ENCODE assay signal across 8 mouse cellular contexts in the genomic region with DNA sequence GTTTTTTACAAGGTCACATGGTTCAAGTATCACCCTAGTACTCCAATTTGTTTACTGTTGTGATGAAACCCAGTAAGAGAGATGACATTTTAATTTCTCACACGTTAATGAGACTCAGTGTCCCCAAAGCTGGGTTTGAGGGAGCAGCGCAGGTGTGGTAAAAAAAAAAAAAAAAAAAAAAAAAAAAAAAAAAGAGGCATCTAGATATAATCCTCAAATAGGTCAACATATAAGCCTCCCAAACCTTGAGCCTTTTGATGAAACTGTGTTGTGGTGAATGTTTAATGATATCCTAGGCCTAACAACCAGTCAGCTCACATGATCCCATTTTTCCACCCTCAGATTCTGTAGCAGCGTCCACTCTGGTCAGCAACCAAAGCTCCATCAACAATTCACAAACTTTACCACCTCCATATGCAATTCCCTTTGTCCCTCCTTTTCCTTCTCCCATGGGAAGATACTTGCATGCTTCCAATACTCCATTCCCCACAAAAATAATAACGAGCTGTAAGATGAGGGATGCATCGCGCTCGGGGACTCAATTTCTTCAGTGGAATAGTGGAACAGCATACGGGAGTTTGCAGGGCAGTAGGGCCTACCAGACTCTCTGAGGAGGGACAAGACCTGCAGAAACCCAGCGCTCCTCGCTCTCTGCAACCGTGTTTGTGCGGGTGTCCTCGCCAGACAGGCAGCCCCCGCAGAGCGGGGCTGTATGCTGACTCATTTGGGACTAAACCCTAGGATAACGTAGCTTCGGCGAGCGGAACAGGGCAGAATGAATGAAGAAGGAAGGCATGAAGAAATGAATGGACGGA. TPM values are rescaled to one million over a fixed set of nuclear protein-coding genes. Genes with fewer than 3 reads are reported as not detected.
A peak's percentile ranks its signal among the peaks of the same experiment; 100 is the strongest.
DNase-seq lines count a peak whose midpoint lies in the region; ATAC-seq and TF ChIP-seq lines count a peak whose summit lies in the region.

No protein-coding gene starts in this region.

- TF ChIP-seq CTCF in bone marrow macrophage, adult 2 months (IDR thresholded peaks at IDR 0.05; ENCODE audit: low read depth, low read length): no peak

- H3K36me3 ChIP-seq in kidney, embryonic 14.5 days (ENCODE audit: control insufficient read depth, insufficient read depth, low read length): peaks cover 24% of the 10 kb centered on the region
- peaks cover 39% of the 10 kb centered on the region for H3K36me3 ChIP-seq in hindbrain, embryonic 13.5 days
- peaks cover 31% of the 10 kb centered on the region for H3K36me3 ChIP-seq in midbrain, embryonic 14.5 days (ENCODE audit: control insufficient read depth, insufficient read depth, low read length)

- H3K4me1 ChIP-seq in kidney, embryonic 14.5 days (ENCODE audit: control insufficient read depth, insufficient read depth, low read length): peaks cover 13% of the 10 kb centered on the region
- H3K4me1 ChIP-seq in bone marrow macrophage, adult 2 months (ENCODE audit: control insufficient read depth, insufficient read depth, low read length): peaks cover 20% of the 10 kb centered on the region
- peaks cover 41% of the 10 kb centered on the region for H3K4me1 ChIP-seq in hindbrain, embryonic 13.5 days (replicated peaks)
- peaks cover 23% of the 10 kb centered on the region for H3K4me1 ChIP-seq in midbrain, embryonic 14.5 days (ENCODE audit: control insufficient read depth, insufficient read depth, low read length)

- WGBS in kidney, embryonic 14.5 days: 5% methylated on average over 20 of the region's 20 CpGs
- 4% methylated on average over 20 of the region's 20 CpGs for WGBS in hindbrain, embryonic 13.5 days
- WGBS in midbrain, embryonic 14.5 days: 6% methylated on average over 20 of the region's 20 CpGs

- no peak for DNase-seq in kidney, adult 9 months
- no peak for DNase-seq in midbrain, embryonic 14.5 days
- DNase-seq in spleen, adult 18-20 months: no peak
- DNase-seq in gastrocnemius, adult 18-20 months (ENCODE audit: low spot score): no peak
- DNase-seq in thymus, adult 18-20 months: no peak

- no peaks in the 10 kb centered on the region for H3K27me3 ChIP-seq in kidney, embryonic 14.5 days (ENCODE audit: control insufficient read depth, insufficient read depth, low read length)
- no peaks in the 10 kb centered on the region for H3K27me3 ChIP-seq in hindbrain, embryonic 13.5 days
- H3K27me3 ChIP-seq in midbrain, embryonic 14.5 days (ENCODE audit: control insufficient read depth, insufficient read depth, low read length): no peaks in the 10 kb centered on the region

- no peaks in the 10 kb centered on the region for H3K9me3 ChIP-seq in kidney, embryonic 14.5 days (ENCODE audit: control insufficient read depth, low read length)
- H3K9me3 ChIP-seq in hindbrain, embryonic 13.5 days: no peaks in the 10 kb centered on the region
- no peaks in the 10 kb centered on the region for H3K9me3 ChIP-seq in midbrain, embryonic 14.5 days (ENCODE audit: control insufficient read depth, low read length)

- H3K27ac ChIP-seq in kidney, embryonic 14.5 days (ENCODE audit: low read depth, low read length): peak overlapping the region; percentile 99
- H3K27ac ChIP-seq in bone marrow macrophage, adult 2 months (ENCODE audit: insufficient read depth, low read depth, low read length): peak overlapping the region; percentile 93
- H3K27ac ChIP-seq in hindbrain, embryonic 13.5 days: peak overlapping the region; percentile 100
- H3K27ac ChIP-seq in midbrain, embryonic 14.5 days (replicated peaks; ENCODE audit: low read depth, low read length): peak overlapping the region; percentile 99

- H3K4me3 ChIP-seq in kidney, embryonic 14.5 days (ENCODE audit: low read length): peak overlapping the region; percentile 81
- H3K4me3 ChIP-seq in bone marrow macrophage, adult 2 months (ENCODE audit: insufficient read depth, low read length): peak overlapping the region; percentile 89
- peak overlapping the region; percentile 94 for H3K4me3 ChIP-seq in hindbrain, embryonic 13.5 days
- peak overlapping the region; percentile 95 for H3K4me3 ChIP-seq in midbrain, embryonic 14.5 days (replicated peaks; ENCODE audit: low read depth, low read length)

- peak; percentile 9 for ATAC-seq in kidney, embryonic 14.5 days (ENCODE audit: low FRiP score, low TSS enrichment)
- peak; percentile 56; the same call in 1 of the 2 replicates for ATAC-seq in hindbrain, embryonic 13.5 days (ENCODE audit: low FRiP score)
- peak; percentile 35 for ATAC-seq in midbrain, embryonic 14.5 days (ENCODE audit: low FRiP score, low TSS enrichment)

- peak overlapping the region; percentile 97 for H3K9ac ChIP-seq in kidney, embryonic 14.5 days (ENCODE audit: low read depth, low read length)
- H3K9ac ChIP-seq in hindbrain, embryonic 13.5 days: peak overlapping the region; percentile 91
- H3K9ac ChIP-seq in midbrain, embryonic 14.5 days (replicated peaks; ENCODE audit: low read length): peak overlapping the region; percentile 98

- peak overlapping the region; percentile 51 for H3K4me2 ChIP-seq in kidney, embryonic 14.5 days (replicated peaks; ENCODE audit: low read depth, low read length)
- peak overlapping the region; percentile 91 for H3K4me2 ChIP-seq in hindbrain, embryonic 13.5 days
- H3K4me2 ChIP-seq in midbrain, embryonic 14.5 days (ENCODE audit: low read length): peak overlapping the region; percentile 84

- no peak for TF ChIP-seq POLR2A in bone marrow macrophage, adult 2 months (IDR thresholded peaks at IDR 0.05; ENCODE audit: borderline replicate concordance, low read depth, low read length)

RNA-seq across cellular contexts. Expression of a gene that starts 1.0 kb away (rescaled TPM):
- 13.7 and 20.2 TPM in 2 replicates for polyA plus RNA-seq in kidney, embryonic 14.5 days (2014; fragmentation: Nextera tagmentation; extraction: Ambion mirVana)
- polyA plus RNA-seq in bone marrow macrophage, adult 2 months (2012; ENCODE audit: insufficient read depth, insufficient read length, missing spikeins): 14.7 and 16.7 TPM in 2 replicates
- 11.0 TPM in 2 replicates for polyA plus RNA-seq in hindbrain, embryonic 13.5 days (2015; fragmentation: Nextera tagmentation; extraction: Ambion mirVana)
- 13.2 and 15.5 TPM in 2 replicates for polyA plus RNA-seq in midbrain, embryonic 14.5 days (2014; fragmentation: Nextera tagmentation; extraction: Ambion mirVana)
- 10 to 100 TPM; 12.4 to 12.6 TPM for total RNA-seq in gastrocnemius, adult 18-20 months (2021)

RNA-seq across cellular contexts. Expression of a gene that starts 1.6 kb away (rescaled TPM):
- 18.6 and 21.9 TPM in 2 replicates for polyA plus RNA-seq in kidney, embryonic 14.5 days (2014; fragmentation: Nextera tagmentation; extraction: Ambion mirVana)
- 8.0 and 9.8 TPM in 2 replicates for polyA plus RNA-seq in bone marrow macrophage, adult 2 months (2012; ENCODE audit: insufficient read depth, insufficient read length, missing spikeins)
- 37.9 and 39.3 TPM in 2 replicates for polyA plus RNA-seq in hindbrain, embryonic 13.5 days (2015; fragmentation: Nextera tagmentation; extraction: Ambion mirVana)
- 32.0 and 42.3 TPM in 2 replicates for polyA plus RNA-seq in midbrain, embryonic 14.5 days (2014; fragmentation: Nextera tagmentation; extraction: Ambion mirVana)
- total RNA-seq in gastrocnemius, adult 18-20 months (2021): 1 to 10 TPM; 3.2 to 4.1 TPM

RNA-seq across cellular contexts. Expression of a gene that starts 15.8 kb away (rescaled TPM):
- polyA plus RNA-seq in kidney, embryonic 14.5 days (2014; fragmentation: Nextera tagmentation; extraction: Ambion mirVana): 0.73 and 0.77 TPM in 2 replicates
- polyA plus RNA-seq in bone marrow macrophage, adult 2 months (2012; ENCODE audit: insufficient read depth, insufficient read length, missing spikeins): 0.86 and 1.0 TPM in 2 replicates
- polyA plus RNA-seq in hindbrain, embryonic 13.5 days (2015; fragmentation: Nextera tagmentation; extraction: Ambion mirVana): 0.58 and 0.82 TPM in 2 replicates
- 0.80 and 1.1 TPM in 2 replicates for polyA plus RNA-seq in midbrain, embryonic 14.5 days (2014; fragmentation: Nextera tagmentation; extraction: Ambion mirVana)
- 1 to 10 TPM; 1.9 TPM for total RNA-seq in gastrocnemius, adult 18-20 months (2021)

RNA-seq across cellular contexts. Expression of a gene that starts 20.2 kb away (rescaled TPM):
- not detected in 2 replicates for polyA plus RNA-seq in kidney, embryonic 14.5 days (2014; fragmentation: Nextera tagmentation; extraction: Ambion mirVana)
- polyA plus RNA-seq in bone marrow macrophage, adult 2 months (2012; ENCODE audit: insufficient read depth, insufficient read length, missing spikeins): not detected in 2 replicates
- polyA plus RNA-seq in hindbrain, embryonic 13.5 days (2015; fragmentation: Nextera tagmentation; extraction: Ambion mirVana): 0.61 TPM in 1 of 2 replicates, not detected in the other
- polyA plus RNA-seq in midbrain, embryonic 14.5 days (2014; fragmentation: Nextera tagmentation; extraction: Ambion mirVana): not detected in 2 replicates
- not detected for total RNA-seq in gastrocnemius, adult 18-20 months (2021)

RNA-seq across cellular contexts. Expression of a gene that starts 20.4 kb away (rescaled TPM):
- 125 and 156 TPM in 2 replicates for polyA plus RNA-seq in kidney, embryonic 14.5 days (2014; fragmentation: Nextera tagmentation; extraction: Ambion mirVana)
- polyA plus RNA-seq in bone marrow macrophage, adult 2 months (2012; ENCODE audit: insufficient read depth, insufficient read length, missing spikeins): 93.3 and 116 TPM in 2 replicates
- 67.6 and 71.1 TPM in 2 replicates for polyA plus RNA-seq in hindbrain, embryonic 13.5 days (2015; fragmentation: Nextera tagmentation; extraction: Ambion mirVana)
- polyA plus RNA-seq in midbrain, embryonic 14.5 days (2014; fragmentation: Nextera tagmentation; extraction: Ambion mirVana): 53.2 and 64.0 TPM in 2 replicates
- 1 to 10 TPM; 7.5 to 9.9 TPM for total RNA-seq in gastrocnemius, adult 18-20 months (2021)
